In genomic region chr19:38198731-38199130, GRCm38 (mm10) we compare ENCODE assay signal across 14 mouse cellular contexts. TPM values are rescaled to one million over a fixed set of nuclear protein-coding genes. Genes with fewer than 3 reads are reported as not detected.
DNase-seq lines count a peak whose midpoint lies in the region; ATAC-seq and TF ChIP-seq lines count a peak whose summit lies in the region.
"Had no signal": no experiment of that assay in that cellular context is flagged by ENCODE, and none has a peak within 500 bp of the region (broad histone marks: within the 10 kb centered on the region; RNA-seq: fewer than 3 reads in every experiment).

No protein-coding gene starts in this region.

- ATAC-seq in lung, embryonic 14.5 days (ENCODE audit: insufficient read depth) = no peak

- H3K36me3 ChIP-seq in heart, adult 2 months (ENCODE audit: control insufficient read depth, insufficient read depth, low read length) = peaks cover 2% of the 10 kb centered on the region; the same call in 1 of the 2 replicates
- peaks cover 19% of the 10 kb centered on the region for H3K36me3 ChIP-seq in lung, embryonic 14.5 days (ENCODE audit: insufficient read depth)
- H3K36me3 ChIP-seq in MEL (ENCODE audit: control insufficient read depth in 1 of 2, insufficient read depth in 2 of 2, low read length in 2 of 2) = peaks cover 0 to 5% of the 10 kb centered on the region in 2 experiments; a peak in 2 of 4 replicates

- no peak overlapping the region for H3K9ac ChIP-seq in heart, adult 2 months (ENCODE audit: low read depth, low read length)
- no peak overlapping the region for H3K9ac ChIP-seq in lung, embryonic 14.5 days
- H3K9ac ChIP-seq in MEL (ENCODE audit: control insufficient read depth, low read depth, low read length, poor library complexity, severe bottlenecking) = no peak overlapping the region
- H3K9ac ChIP-seq: hindbrain, embryonic 15.5 days had no signal

- H3K27ac ChIP-seq in heart, adult 2 months = no peak overlapping the region
- H3K27ac ChIP-seq in lung, embryonic 14.5 days (ENCODE audit: low read depth) = no peak overlapping the region
- H3K27ac ChIP-seq in MEL (ENCODE audit: control insufficient read depth, low read depth, low read length) = no peak overlapping the region
- H3K27ac ChIP-seq: forebrain, embryonic 10.5 days; hindbrain, embryonic 15.5 days had no signal

- H3K9me3 ChIP-seq in lung, embryonic 14.5 days (ENCODE audit: low read depth, low read length) = no peaks in the 10 kb centered on the region
- no peaks in the 10 kb centered on the region for H3K9me3 ChIP-seq in MEL (replicated peaks; ENCODE audit: insufficient read depth, low read length)
- H3K9me3 ChIP-seq: forebrain, embryonic 10.5 days; hindbrain, embryonic 15.5 days had no signal

- no peaks in the 10 kb centered on the region for H3K4me1 ChIP-seq in heart, adult 2 months (ENCODE audit: control insufficient read depth, insufficient read depth, low read length)
- H3K4me1 ChIP-seq in lung, embryonic 14.5 days (ENCODE audit: insufficient read depth) = no peaks in the 10 kb centered on the region
- H3K4me1 ChIP-seq in lung, adult 2 months (ENCODE audit: control insufficient read depth, insufficient read depth, low read length) = no peaks in the 10 kb centered on the region
- no peaks in the 10 kb centered on the region for H3K4me1 ChIP-seq in MEL (ENCODE audit: control insufficient read depth in 1 of 2, insufficient read depth in 2 of 2, low read length in 2 of 2)
- H3K4me1 ChIP-seq: forebrain, embryonic 10.5 days; hindbrain, embryonic 15.5 days had no signal

- no peak for DNase-seq in heart, adult 2 months
- DNase-seq in heart, postnatal 25 days (ENCODE audit: low spot score) = no peak
- peak; percentile 53 for DNase-seq in lung, embryonic 14.5 days
- DNase-seq in lung, adult 2 months = no peak
- DNase-seq in MEL (ENCODE audit: low read depth, low spot score) = peak; percentile 14
- DNase-seq in induced T-regulatory cell, adult 2 months (ENCODE audit: low read depth) = peak; percentile 10
- DNase-seq in testis, postnatal 14 days (ENCODE audit: low spot score) = no peak
- no peak for DNase-seq in natural killer cell, adult 2 months (ENCODE audit: low spot score in 2 of 2)
- DNase-seq: adrenal gland, postnatal 36 days; cerebellum, adult 9-11 months; kidney, postnatal 36 days; left cerebral cortex, postnatal 4 days had no signal

- TF ChIP-seq POLR2A in heart, adult 2 months (IDR thresholded peaks at IDR 0.05; ENCODE audit: insufficient read depth, low read depth, low read length) = no peak
- TF ChIP-seq POLR2A in lung, adult 2 months (IDR thresholded peaks at IDR 0.05; ENCODE audit: borderline replicate concordance, extremely low read depth, low read depth, low read length) = no peak
- TF ChIP-seq POLR2A in MEL (IDR thresholded peaks at IDR 0.05; ENCODE audit: control insufficient read depth in 1 of 2, insufficient read depth in 1 of 2, low read depth in 1 of 2, low read length in 2 of 2, poor library complexity in 1 of 2) = no peak

- 92% methylated on average over 5 of the region's 5 CpGs for WGBS in heart, adult 2 months
- WGBS in lung, embryonic 14.5 days = 82% methylated on average over 5 of the region's 5 CpGs
- WGBS in lung, adult 2 months = 87% methylated on average over 5 of the region's 5 CpGs

- H3K27me3 ChIP-seq in heart, adult 2 months (ENCODE audit: control insufficient read depth, insufficient read depth, low read length) = no peaks in the 10 kb centered on the region
- H3K27me3 ChIP-seq in lung, embryonic 14.5 days (ENCODE audit: insufficient read depth, low read length) = no peaks in the 10 kb centered on the region
- no peaks in the 10 kb centered on the region for H3K27me3 ChIP-seq in MEL (ENCODE audit: control insufficient read depth in 1 of 2, insufficient read depth in 2 of 2, low read length in 2 of 2)
- H3K27me3 ChIP-seq: hindbrain, embryonic 15.5 days had no signal

- TF ChIP-seq CTCF in heart, adult 2 months (IDR thresholded peaks at IDR 0.05) = peak; percentile 55
- peak; percentile 40 for TF ChIP-seq CTCF in lung, embryonic 14.5 days (IDR thresholded peaks at IDR 0.05; ENCODE audit: low read depth)
- no peak for TF ChIP-seq CTCF in lung, adult 2 months (IDR thresholded peaks at IDR 0.05; ENCODE audit: insufficient read depth, low read length)
- TF ChIP-seq CTCF in MEL (IDR thresholded peaks at IDR 0.05 in 2 of 3, conservative IDR thresholded peaks at IDR 0.05 in 1 of 3; ENCODE audit: control insufficient read depth in 1 of 3, insufficient read depth in 1 of 3, low read depth in 2 of 3, low read length in 3 of 3, poor library complexity in 1 of 3, severe bottlenecking in 1 of 3) = peak in 1 of 3 experiments; percentile 37; a peak in 2 of 6 replicates

- peak; percentile 41 for TF ChIP-seq RAD21 in MEL (IDR thresholded peaks at IDR 0.05; ENCODE audit: low read depth, low read length)

- H3K4me3 ChIP-seq in heart, adult 2 months = no peak overlapping the region
- H3K4me3 ChIP-seq in lung, embryonic 14.5 days (ENCODE audit: low read depth, low read length) = no peak overlapping the region
- no peak overlapping the region for H3K4me3 ChIP-seq in lung, adult 2 months (replicated peaks; ENCODE audit: extremely low read depth, low read depth, low read length)
- no peak overlapping the region for H3K4me3 ChIP-seq in MEL (ENCODE audit: control insufficient read depth in 1 of 2, insufficient read depth in 1 of 2, low read depth in 2 of 2, low read length in 2 of 2)
- H3K4me3 ChIP-seq: forebrain, embryonic 10.5 days; hindbrain, embryonic 15.5 days had no signal

- TF ChIP-seq EP300 in heart, adult 2 months (IDR thresholded peaks at IDR 0.05; ENCODE audit: insufficient read depth, low read depth, low read length) = no peak
- no peak for TF ChIP-seq EP300 in MEL (IDR thresholded peaks at IDR 0.05; ENCODE audit: low read depth in 1 of 2, low read length in 2 of 2)

- intact Hi-C loops in heart, adult 2 months (cut with DNase I) = loop anchor here (1.0 to 5.0 kb wide), 2 partner anchors 111 to 243 kb away; no protein-coding TSS in a partner anchor
- intact Hi-C loops in heart, postnatal 25 days (cut with DNase I) = loop anchor here (5.0 kb wide), 1 partner anchor 241 kb away; no protein-coding TSS in a partner anchor

- no peak overlapping the region for H3K4me2 ChIP-seq in lung, embryonic 14.5 days
- H3K4me2 ChIP-seq: hindbrain, embryonic 15.5 days had no signal

- no peaks in the 10 kb centered on the region for H3K79me2 ChIP-seq in heart, adult 2 months (replicated peaks; ENCODE audit: control insufficient read depth, insufficient read depth, low read length)
- H3K79me2 ChIP-seq in MEL (ENCODE audit: control insufficient read depth, insufficient read depth, low read length, poor library complexity) = no peaks in the 10 kb centered on the region

TF ChIP-seq in MEL, 35 proteins besides CTCF, POLR2A, EP300 and RAD21:
- TF ChIP-seq HCFC1 (IDR thresholded peaks at IDR 0.05; ENCODE audit: low read depth, low read length) (no peak), SMC3 (IDR thresholded peaks at IDR 0.05; ENCODE audit: low read depth, low read length) (peak; percentile 26), NELFE (IDR thresholded peaks at IDR 0.05; ENCODE audit: low read depth, low read length) (no peak), ZC3H11A (IDR thresholded peaks at IDR 0.05; ENCODE audit: low read depth, low read length) (no peak), ZKSCAN1 (IDR thresholded peaks at IDR 0.05; ENCODE audit: low read depth, low read length) (no peak), JUND (IDR thresholded peaks at IDR 0.05; ENCODE audit: low read depth, low read length) (no peak), MAFK (IDR thresholded peaks at IDR 0.05; ENCODE audit: borderline replicate concordance, low read depth, low read length) (no peak), E2F4 (IDR thresholded peaks at IDR 0.05; ENCODE audit: borderline replicate concordance, low read depth, low read length) (no peak), NRF1 (IDR thresholded peaks at IDR 0.05; ENCODE audit: insufficient read depth, low read depth, low read length, poor library complexity, severe bottlenecking) (no peak), RCOR1 (IDR thresholded peaks at IDR 0.05; ENCODE audit: low read depth, low read length) (no peak), ZNF384 (IDR thresholded peaks at IDR 0.05; ENCODE audit: low read depth, low read length) (peak; percentile 65), ELF1 (IDR thresholded peaks at IDR 0.05; ENCODE audit: low read depth, low read length) (no peak), GABPA (IDR thresholded peaks at IDR 0.05; ENCODE audit: low read depth, low read length) (no peak), MXI1 (IDR thresholded peaks at IDR 0.05; ENCODE audit: low read depth, low read length) (no peak), TBP (IDR thresholded peaks at IDR 0.05; ENCODE audit: low read depth, low read length) (no peak)

RNA-seq across cellular contexts. Expression of gene Fra10ac1, which starts 25.2 kb away (rescaled TPM):
- total RNA-seq in heart, adult 2 months (2021) = 10 to 100 TPM; 12.2 to 12.9 TPM
- 4.7 and 5.6 TPM in 2 replicates for polyA plus RNA-seq in heart, adult 2 months (2012; rRNA removed)
- 10 to 100 TPM; 12.3 to 12.4 TPM for total RNA-seq in heart, postnatal 25 days (2021)
- polyA plus RNA-seq in lung, embryonic 14.5 days (2014; fragmentation: Nextera tagmentation; extraction: Ambion mirVana) = 32.4 and 33.5 TPM in 2 replicates
- polyA plus RNA-seq in lung, adult 2 months (2012; rRNA removed) = 3.1 and 4.5 TPM in 2 replicates
- 9.1 and 10.7 TPM in 2 replicates for total RNA-seq in MEL (2012; rRNA removed)
- 10 to 100 TPM in 1 of 2 experiments, not detected in 1; 17.0 TPM for polyA plus RNA-seq in MEL (2012; ENCODE audit: insufficient read depth in 1 of 2, insufficient read length in 2 of 2, low read depth in 1 of 2, low replicate concordance in 2 of 2, missing spikeins in 1 of 2)

Comparison
In these comparisons a context has a peak if more than half of its experiments do, and no peak if none do; other contexts are left out.
1. DNase-seq: peak in lung, embryonic 14.5 days (single experiment), MEL (single experiment) and induced T-regulatory cell, adult 2 months (single experiment); none in heart, adult 2 months (0 of 2), heart, postnatal 25 days (single experiment), lung, adult 2 months (single experiment), testis, postnatal 14 days (single experiment) and natural killer cell, adult 2 months (0 of 2).